Mouse (Mus musculus) kidney, postnatal 10 days (tissue): ENCODE results near the gene Ndufa4.
"Not testable (repeated sequence)": the region's sequence is repeated elsewhere in the genome, so short reads cannot be mapped to it uniquely, and the experiment has no call there.

Source experiments
- DNase-seq: peaks from one replicate; pipeline ENCODE4 v3.0.0; 2021; ENCODE audit warnings: mixed read lengths

Gene Ndufa4

DNA sequence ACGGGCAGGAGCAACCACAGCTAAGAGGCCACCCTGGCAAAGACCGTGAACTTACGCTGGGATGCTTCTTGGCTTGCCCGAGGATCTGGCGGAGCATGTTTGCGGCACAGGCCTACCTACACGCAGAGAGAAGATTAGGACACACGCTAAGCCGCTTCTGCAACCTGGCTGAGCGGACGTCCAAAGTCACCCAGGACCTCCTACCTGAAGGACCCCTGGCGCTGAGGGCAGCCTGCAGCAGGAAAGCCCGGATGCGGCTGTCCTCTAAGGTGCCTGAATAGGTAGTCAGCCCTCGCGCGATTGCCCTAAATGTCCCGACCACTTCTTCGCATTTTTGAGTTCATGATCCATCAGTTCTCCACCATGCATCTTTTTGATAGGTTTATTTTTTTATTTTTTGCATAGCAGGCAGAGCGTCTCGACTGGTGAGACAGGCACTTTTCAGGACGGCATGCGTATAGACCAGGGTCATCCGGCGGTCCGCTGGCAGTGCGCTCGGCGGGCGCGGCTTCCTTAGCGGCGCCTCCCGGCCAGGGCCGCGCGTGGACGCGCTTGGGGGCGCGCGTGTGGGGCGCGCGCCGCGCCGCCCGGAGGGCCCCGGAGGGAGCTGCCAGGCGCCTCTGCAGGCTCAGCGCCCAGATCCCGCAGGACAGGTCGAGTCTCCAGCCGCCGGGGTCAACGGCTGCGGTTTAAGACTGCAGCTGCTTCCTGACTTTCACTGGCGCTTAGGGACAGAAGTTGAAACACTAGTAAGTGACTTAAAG lies at the start of gene Ndufa4, which contains the start of gene Phf14:
Gene Ndufa4 (minus strand): TSS at position 229 of the 764 bp plus-strand sequence.
Gene Phf14 (plus strand): TSS at position 541 of the 764 bp plus-strand sequence.
- peak; percentile 94 for DNase-seq

DNA sequence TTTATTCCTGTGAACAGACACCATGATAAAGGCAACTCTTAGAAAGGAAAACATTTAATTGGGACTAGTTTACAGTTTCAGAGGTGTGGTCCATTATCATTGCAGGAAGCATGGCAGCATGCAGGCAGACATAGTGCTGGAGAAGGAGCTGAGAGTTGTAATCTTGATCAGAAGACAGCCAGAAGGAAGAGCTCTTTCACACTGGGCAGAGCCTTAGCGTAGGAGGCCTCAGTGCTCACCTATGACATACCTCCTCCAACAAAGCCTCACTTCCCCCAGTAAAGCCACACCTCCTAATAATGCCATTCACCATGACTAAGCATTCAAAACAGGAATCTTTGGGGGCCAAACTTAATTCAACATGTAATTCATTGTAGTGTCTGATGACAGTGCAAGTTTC lies 40.8 kb upstream of the Ndufa4 start:
- DNase-seq = no peak

DNA sequence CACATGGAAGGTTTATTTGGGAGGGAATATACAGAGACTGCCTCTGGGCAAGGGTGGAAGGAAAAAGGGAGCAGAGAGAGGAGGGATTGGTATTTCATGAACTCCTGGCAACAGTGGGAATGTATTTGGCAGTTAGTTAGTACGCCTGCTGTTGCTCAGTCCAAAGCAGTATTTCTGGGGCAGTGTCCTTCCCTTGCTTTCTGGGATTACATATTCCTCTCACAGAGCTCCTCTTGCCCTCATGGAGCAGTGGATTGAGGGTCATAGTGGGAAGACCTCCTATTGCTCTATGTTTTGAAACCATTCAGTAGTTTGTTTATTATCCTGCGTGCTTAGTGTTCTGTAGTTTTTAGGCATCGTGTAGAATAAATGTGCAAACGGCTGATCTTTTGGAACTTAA lies 34.8 kb upstream of the Ndufa4 start:
- DNase-seq = no peak

DNA sequence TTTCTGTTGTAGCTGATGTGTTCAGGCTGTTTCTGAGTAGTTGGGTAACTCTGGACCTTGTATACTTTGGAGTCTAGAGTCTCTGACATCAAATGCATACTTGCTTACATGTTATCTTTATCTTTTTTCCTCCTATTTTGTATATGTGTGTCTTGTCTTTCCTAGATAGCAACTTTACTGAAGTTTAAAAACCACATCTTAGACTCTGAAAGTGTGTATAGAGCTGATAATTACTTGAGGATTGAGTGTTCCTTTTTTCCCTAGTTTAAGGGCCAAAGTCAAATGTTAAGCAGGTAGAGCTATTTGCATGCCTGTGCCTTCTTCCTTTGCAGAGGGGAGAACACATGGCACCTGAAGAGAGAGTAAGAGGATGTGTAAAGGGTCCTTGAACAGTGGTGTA lies 33.6 kb upstream of the Ndufa4 start:
- DNase-seq = no peak

DNA sequence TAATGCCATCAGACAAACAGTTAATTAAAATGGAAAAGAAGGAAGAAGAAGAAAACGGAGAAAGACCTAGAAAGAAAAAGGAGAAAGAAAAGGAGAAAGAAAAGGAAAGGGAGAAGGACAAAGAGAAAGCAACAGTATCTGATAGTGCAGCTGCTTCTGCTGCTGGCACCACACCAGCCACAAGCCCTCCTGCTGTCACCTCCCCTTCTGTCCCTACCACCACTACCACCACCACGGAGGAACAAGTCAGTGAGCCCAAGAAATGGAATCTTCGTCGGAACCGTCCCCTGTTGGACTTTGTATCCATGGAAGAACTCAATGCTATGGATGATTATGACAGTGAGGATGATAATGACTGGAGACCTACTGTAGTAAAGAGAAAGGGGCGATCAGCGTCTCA lies 26.1 kb upstream of the Ndufa4 start:
- no peak for DNase-seq

DNA sequence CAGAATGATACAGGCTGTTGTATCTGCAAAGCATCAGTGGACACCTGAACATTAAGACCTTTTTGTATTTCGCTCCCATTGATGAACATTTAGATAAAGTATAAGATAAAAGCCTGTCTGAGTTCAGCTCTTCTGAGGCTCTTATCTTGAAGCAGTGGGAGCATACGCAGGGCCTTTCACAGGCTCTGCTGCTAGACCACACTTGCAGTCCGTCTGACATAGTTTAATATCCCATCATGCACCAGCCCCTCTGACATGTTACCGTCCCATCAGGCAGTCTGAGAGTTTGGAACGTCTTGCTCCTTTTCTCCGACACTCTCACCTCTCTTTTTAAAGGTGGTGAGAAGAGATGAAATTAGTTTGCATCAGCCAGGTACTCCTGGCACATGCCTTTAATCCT lies 20.2 kb upstream of the Ndufa4 start:
- no peak for DNase-seq

DNA sequence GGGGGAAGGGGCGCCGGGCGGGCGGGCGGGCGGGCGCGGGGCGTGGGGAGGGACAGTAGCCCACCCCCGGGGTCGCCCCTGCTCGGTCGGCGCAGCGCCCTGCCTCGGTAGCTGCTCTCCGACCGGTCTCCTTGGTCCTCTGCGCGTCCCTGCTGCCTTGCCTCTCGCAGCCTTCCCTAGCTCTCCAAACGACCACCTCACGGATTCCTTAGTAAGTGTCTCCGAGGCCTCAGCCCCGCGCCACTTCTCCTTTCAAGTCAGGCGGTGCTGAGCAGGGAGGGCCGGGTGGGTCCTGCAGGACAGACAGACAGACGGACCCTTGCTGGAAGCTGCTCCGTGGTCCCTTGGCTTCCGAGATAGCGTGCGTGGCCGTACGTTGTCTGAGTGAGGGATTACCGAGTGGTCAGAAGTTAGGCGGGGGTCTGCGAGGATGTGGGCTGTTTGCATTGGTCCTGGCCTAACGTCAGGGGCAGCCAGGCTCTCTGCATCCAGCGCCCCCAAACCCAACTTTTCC lies 18.8 kb upstream of the Ndufa4 start:
- peak; percentile 63 for DNase-seq

DNA sequence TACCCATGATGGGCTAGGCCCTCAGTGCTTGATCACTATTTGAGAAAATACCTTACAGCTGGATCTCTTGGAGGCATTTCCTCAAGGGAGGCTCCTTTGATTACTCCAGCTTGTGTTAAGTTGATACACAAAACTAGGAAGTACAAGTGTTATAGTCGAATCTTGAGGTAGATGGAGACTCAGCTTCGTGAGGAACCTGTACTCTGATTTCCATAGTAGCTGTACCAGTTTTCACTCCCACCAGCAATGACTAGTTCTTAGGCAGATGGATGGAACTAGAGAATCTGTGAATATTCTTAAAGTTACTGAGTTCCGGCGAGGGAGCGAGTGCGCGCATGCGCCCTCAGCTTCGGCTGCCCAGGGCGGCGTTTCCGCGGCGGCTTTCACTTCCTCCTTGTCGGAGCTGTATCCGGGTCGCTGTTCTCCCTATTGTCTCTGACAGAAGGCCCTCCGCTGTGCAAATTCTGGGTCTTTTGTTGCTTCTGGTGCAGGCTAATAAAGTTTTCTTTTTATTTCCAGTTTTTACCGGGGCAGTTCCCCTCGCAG lies 18.3 kb upstream of the Ndufa4 start:
- DNase-seq = peak; percentile 95

DNA sequence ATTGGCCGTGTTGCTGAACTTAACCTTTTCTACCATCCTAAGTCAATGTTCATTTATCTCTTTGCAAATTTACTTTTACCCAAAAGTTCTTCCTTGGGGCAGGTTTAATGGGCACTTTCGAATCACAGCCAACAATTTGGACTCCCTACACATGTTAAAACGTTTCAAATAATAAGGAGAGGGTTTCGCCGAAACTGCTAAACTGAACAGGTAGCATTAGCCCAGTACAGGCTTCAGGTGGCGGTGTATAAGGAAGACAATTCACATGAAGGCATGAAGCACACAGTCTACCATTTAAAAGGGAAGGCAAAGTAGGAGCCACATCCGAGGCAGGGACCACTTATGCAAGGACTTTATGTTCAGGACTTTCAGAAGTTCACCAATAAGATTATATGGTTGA lies 873 bp upstream of the Ndufa4 start:
- DNase-seq = no peak

DNA sequence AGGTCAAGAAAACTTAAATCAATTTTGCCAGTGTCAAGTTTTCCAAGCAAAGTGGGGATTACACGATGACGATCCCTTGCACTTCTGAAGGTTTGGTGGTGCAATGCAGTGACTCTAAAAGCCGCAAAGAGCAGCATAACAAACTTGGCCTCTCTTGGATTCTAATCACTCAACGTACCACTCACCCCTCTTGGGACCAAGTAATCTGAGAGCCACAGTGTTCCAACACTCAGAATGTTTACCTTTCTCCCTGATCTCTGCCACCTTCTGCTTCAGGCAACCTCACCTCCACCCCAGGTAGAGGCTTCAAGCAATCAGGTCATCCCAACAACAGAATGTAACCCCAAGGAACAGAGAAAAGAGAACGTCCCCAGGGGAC lies 418 bp downstream of the Ndufa4 start:
- no peak for DNase-seq

DNA sequence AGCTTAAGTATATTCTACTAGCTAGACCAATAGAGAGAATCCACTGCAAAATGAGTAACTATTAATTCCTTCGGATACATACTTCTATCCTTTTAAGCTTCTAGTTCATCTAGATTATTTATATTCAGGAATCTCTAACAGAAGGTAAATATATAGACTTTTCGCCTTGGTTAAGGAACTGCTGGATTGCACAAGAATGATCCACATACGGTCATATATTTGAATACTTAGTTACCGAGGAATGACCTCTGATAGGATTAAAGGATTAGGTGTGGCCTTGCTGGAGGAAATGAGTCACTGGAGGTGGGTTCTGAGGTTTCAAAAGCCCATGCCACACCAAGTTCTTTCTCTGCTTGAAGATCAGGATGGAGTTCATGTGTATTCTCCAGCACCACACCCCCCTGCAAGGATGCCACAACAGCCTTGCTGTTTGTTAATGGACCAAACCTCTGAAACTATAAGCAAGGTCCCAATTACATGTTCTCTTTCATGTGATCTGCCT lies 6.4 kb downstream of the Ndufa4 start:
- no peak for DNase-seq

DNA sequence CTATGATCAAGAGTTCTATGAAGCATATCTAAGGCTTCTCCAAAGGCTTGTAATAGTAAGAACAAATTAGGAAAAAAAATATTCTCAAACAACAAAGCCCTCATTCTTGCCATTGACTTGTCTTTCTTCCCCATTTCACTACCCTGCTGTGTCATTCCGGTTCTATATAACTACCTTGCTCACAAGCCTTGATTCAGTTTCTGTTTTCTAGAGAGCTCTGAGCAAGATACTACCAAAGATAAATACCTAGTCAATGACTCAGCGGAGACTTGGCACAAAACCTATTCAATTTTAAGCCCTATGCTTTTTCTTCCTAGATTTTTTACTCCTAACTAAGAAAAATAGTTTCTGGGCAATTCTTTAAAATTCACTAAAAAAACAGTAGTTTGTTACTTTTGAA lies 31.9 kb downstream of the Ndufa4 start:
- not testable (repeated sequence) for DNase-seq
